Mouse (Mus musculus) lung, postnatal 36 days (tissue): ENCODE results near the gene Rundc1.
A peak's percentile ranks its signal among the peaks of the same experiment; 100 is the strongest.
"Not testable (repeated sequence)": the region's sequence is repeated elsewhere in the genome, so short reads cannot be mapped to it uniquely, and the experiment has no call there.

Experiments used
- DNase-seq: peaks from one replicate; pipeline ENCODE4 v3.0.0; 2022; ENCODE audit warnings: mixed read lengths

Gene Rundc1

DNA sequence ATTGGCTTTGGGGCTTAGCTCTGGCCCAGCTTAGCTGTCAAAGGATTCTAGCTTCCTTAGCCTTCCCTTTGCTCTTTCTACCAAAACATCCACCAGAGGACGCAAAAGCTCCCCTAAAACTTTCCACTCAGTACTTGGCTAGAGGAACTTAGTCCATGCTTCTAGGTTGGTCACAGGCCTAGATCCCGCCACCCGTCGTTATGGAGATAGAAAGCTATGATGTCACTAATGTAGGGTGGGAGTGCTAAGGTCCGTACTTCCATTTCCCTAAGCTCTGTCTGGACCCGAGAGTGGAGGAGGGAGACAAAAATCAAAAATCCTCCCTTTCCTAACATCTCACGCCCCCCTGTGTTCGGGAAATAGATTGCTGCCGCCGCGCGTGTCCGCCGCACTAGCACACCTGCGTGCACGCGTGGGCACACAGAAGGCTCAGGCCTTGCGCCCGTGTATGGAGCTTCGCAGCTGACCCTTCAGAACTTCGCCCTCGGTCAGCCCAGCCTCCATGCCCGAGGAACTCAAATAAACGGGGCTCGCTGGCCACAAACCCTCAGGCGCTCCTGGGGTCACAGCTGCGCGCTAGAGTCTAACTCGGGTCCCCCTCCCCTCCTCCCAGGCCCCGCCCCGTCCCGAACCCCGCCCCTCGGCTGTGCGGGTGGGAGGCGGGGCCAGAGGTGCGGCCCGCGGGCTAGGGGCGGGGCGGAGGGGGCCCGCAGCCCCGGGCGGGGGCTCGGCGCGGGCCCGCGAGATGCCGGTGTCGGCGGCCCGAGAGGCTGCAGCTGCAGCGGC, 42.8 kb downstream of the Rundc1 start:
- DNase-seq: peak; percentile 87

DNA sequence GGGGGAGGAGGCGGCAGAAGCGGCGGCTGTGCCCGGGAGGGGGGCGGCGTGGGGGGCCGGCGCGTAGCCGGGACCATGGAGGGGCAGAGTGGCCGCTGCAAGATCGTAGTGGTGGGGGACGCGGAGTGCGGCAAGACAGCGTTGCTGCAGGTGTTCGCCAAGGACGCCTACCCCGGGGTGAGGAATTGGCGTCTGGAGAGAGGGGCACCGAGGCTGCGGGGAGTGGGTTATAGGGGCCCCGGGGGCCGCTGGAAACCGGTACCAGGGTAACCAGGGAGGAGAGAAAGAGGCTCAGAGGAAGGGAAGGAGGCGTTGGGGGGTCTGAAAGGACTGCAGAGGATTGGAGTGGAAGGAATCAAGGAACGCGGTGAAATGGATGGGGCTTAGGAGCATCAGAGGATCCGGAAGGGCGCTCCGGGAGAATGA, 43.4 kb downstream of the Rundc1 start:
- DNase-seq: no peak

DNA sequence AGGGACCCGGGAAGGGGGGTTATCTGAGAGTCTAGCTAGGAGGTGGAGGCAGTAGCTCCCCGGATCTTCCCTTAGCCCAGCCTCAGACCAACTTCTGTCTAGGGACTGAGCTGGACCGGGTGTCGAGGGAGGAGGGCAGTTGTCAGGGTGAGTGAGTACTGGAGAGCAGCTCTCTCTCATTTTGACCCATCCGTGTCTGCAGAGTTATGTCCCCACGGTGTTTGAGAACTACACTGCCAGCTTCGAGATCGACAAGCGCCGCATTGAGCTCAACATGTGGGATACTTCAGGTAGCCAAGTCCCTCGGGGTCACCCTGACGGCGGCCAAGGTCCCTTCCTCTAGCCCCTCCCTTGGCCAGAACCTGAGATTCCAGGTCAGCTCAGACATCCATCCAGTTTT, 43.8 kb downstream of the Rundc1 start:
- no peak for DNase-seq

- no peak for DNase-seq
Measured at GRCm38 (mm10) chr11:101469155-101469554, 44.3 kb downstream of the Rundc1 start.

- no peak for DNase-seq
Measured at GRCm38 (mm10) chr11:101470206-101470605, 45.3 kb downstream of the Rundc1 start.

DNA sequence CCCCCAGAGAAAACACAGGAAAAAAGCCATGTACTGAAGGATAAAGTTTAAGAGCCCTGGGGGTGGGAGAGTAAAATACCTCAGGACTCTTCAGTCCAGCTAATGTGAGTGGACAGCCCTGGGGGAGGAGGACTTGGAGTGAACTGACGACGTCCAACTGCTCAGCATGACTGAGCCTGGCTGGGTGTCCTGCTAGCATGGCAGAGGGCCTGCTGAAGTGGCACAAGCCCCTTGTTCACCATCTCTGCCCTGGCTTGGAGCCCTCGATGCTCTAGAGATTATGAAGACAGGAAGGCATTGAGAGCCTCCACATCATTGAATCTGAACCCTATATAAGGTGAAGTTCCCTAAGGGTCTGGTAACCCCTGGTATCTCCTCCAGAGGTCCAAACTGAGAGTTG, 47.0 kb downstream of the Rundc1 start:
- no peak for DNase-seq

DNA sequence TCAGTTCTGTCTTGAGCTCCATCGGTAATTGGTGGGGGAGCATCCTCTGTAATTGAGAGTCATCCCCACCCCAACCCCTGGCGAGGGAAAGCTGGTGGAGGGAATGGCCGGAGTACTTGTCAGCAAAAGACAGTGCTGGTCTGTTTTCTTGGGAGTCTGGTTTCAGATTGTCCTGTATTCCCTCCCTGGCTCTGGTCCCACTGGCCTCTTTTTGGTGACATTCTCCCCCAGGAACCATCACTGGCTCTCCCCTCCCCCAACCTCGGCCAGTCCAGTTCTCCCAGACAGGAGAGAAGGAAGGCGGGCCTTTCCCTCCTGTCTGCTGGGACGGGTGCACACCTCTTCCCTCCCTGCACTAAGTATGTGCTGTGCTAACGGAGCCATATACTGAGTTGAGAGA, 47.5 kb downstream of the Rundc1 start:
- DNase-seq: no peak

DNA sequence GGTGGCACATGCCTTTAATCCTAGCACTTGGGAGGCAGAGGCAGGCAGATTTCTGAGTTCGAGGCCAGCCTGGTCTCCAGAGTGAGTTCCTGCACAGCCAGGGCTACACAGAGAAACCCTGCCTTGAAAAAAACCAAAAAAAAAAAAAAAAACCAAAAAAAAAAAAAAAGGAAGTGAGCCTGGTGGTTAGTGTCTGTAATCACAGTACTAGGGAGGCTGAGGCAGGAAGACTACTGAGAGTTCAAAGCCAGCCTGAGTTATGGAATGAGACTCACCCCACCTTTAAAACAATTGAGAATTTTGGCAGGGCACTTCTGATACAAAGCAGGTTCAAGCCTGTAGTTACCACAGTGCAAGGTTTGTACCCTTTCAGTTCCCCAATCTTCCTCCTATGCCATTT, 48.8 kb downstream of the Rundc1 start:
- DNase-seq: not testable (repeated sequence)

GRCm38 (mm10) chr11:101474298-101474697, 49.4 kb downstream of the Rundc1 start:
- peak; percentile 57 for DNase-seq

GRCm38 (mm10) chr11:101476361-101476760, 51.5 kb downstream of the Rundc1 start:
- DNase-seq: not testable (repeated sequence)

DNA sequence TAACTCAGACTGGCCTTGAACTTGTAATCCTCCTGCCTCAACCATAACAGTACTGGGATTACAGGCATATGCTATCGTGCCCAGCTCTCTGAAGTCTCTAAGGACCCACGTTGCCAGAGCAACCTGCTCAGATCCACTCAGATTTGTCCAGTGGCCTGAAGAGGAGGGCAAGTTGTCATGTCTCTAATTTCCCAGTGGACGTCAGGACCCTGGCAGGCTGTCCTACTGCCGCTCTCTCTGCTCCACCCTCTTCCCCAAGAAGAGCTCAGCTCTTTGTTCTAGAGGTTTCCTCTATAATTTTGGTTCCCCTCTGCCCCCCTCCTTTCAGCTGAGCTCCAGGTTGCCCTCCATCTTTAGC, 52.3 kb downstream of the Rundc1 start:
- DNase-seq: no peak

GRCm38 (mm10) chr11:101477552-101478211, 52.8 kb downstream of the Rundc1 start:
- DNase-seq: no peak

DNA sequence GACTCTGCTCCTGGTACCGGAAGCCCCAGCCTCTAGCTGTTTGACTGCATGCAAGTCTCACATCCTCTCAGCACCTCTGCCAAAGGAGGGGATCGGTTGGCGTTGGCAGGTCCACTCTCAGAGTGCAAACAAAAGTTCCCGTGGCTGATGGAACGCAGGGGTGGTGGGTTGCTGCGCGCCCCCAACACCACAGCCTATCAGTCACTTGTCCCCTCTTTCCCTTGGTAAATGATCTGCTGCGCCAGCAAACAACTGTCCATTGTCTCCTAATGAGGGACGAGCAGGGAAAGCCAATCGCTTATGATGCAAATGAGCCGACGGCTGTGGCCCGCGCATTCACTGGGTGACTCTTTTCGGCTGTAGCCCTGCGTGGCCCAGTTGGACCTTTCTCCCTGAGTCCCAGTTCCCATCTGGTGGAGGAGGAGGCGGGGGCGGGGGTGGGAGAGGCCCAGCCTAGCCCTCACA, 54.3 kb downstream of the Rundc1 start:
- no peak for DNase-seq

GRCm38 (mm10) chr11:101480912-101481311, 56.0 kb downstream of the Rundc1 start:
- DNase-seq: no peak

- peak; percentile 17 for DNase-seq
Measured at GRCm38 (mm10) chr11:101483804-101484203, 58.9 kb downstream of the Rundc1 start.

- no peak for DNase-seq
Measured at GRCm38 (mm10) chr11:101484245-101484644, 59.4 kb downstream of the Rundc1 start.

DNA sequence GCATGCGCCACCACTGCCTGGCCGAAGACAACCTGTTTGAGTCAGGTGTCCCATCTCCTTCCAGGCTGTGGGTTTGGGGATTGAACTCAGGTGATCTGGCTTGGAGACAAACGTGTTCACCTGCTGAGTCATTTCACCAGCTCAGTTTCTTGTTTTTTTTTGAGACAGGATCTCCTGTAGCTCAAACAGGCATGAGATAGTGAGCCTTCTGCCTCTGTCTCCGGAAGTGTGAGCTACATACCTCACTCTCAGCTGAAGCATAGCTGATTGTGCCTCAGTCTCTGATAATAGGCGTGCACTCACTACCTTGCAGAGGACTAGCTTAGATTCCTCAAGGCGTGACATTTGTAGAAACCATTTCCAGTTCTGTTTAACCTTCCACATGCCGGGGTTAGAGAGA, 59.9 kb downstream of the Rundc1 start:
- no peak for DNase-seq
